Mouse (Mus musculus) MEL (cell line): Measurements from ENCODE around the gene Tdrd3.

Experiments used
- BHLHE40 ChIP-seq: IDR thresholded peaks from 2 replicates; pipeline ENCODE4 v1.6.1; 2012; ENCODE audit warnings: low read depth, mild to moderate bottlenecking, inconsistent platforms, low read length, improper control_type of control experiment, borderline replicate concordance
- CTCF ChIP-seq, 3 experiments: IDR thresholded peaks in 2 of 3; conservative IDR thresholded peaks in 1 of 3; 2 replicates each; pipeline ENCODE4 v1.5.1; 2011 to 2012; ENCODE audit warnings: low read length in 3 of 3, low read depth in 2 of 3, mild to moderate bottlenecking in 2 of 3, improper control_type of control experiment in 1 of 3, inconsistent platforms in 1 of 3, mixed read lengths in 1 of 3, moderate library complexity in 1 of 3; ENCODE audit not compliant: control insufficient read depth in 1 of 3, insufficient read depth in 1 of 3, poor library complexity in 1 of 3, severe bottlenecking in 1 of 3
- EP300 ChIP-seq, 2 experiments: IDR thresholded peaks; 2 replicates each; pipeline ENCODE4 v1.6.1; 2011; ENCODE audit warnings: improper control_type of control experiment in 2 of 2, low read length in 2 of 2, low read depth in 1 of 2, mild to moderate bottlenecking in 1 of 2
- GABPA ChIP-seq: IDR thresholded peaks from 2 replicates; pipeline ENCODE4 v1.6.1; 2012; ENCODE audit warnings: low read depth, mild to moderate bottlenecking, inconsistent platforms, low read length, improper control_type of control experiment, moderate library complexity
- MAX ChIP-seq: IDR thresholded peaks from 2 replicates; pipeline ENCODE4 v1.6.1; 2011; ENCODE audit warnings: low read length, improper control_type of control experiment
- MEF2A ChIP-seq: IDR thresholded peaks from 2 replicates; pipeline ENCODE4 v1.6.1; 2014; ENCODE audit warnings: low read depth, mild to moderate bottlenecking, inconsistent platforms, low read length, improper control_type of control experiment; ENCODE audit not compliant: poor library complexity, insufficient replicate concordance, severe bottlenecking; ENCODE audit errors: extremely low read depth
- POLR2A ChIP-seq, 2 experiments: IDR thresholded peaks; 2 replicates each; pipeline ENCODE4 v1.6.1; 2011 to 2012; ENCODE audit warnings: low read length in 2 of 2, mild to moderate bottlenecking in 2 of 2, control low read depth in 1 of 2, improper control_type of control experiment in 1 of 2, low read depth in 1 of 2, moderate library complexity in 1 of 2; ENCODE audit not compliant: control insufficient read depth in 1 of 2, insufficient read depth in 1 of 2, poor library complexity in 1 of 2
- POLR2AphosphoS2 ChIP-seq: IDR thresholded peaks from 2 replicates; pipeline ENCODE4 v1.6.1; 2011; ENCODE audit warnings: low read length, improper control_type of control experiment
- SIN3A ChIP-seq: IDR thresholded peaks from 2 replicates; pipeline ENCODE4 v1.6.1; 2012; ENCODE audit warnings: low read length, improper control_type of control experiment, inconsistent platforms
- TAL1 ChIP-seq: IDR thresholded peaks from 2 replicates; pipeline ENCODE4 v1.6.1; 2012; ENCODE audit warnings: mild to moderate bottlenecking, inconsistent platforms, low read length, moderate library complexity, mixed read lengths
- USF1 ChIP-seq: IDR thresholded peaks from 2 replicates; pipeline ENCODE4 v1.6.1; 2014; ENCODE audit warnings: low read depth, mild to moderate bottlenecking, inconsistent platforms, low read length, improper control_type of control experiment, moderate library complexity
- USF2 ChIP-seq, 2 experiments: IDR thresholded peaks; 2 replicates each; pipeline ENCODE4 v1.6.1; 2011 to 2012; ENCODE audit warnings: improper control_type of control experiment in 2 of 2, low read length in 2 of 2, borderline replicate concordance in 1 of 2, inconsistent platforms in 1 of 2, low read depth in 1 of 2, mild to moderate bottlenecking in 1 of 2; ENCODE audit not compliant: insufficient read depth in 1 of 2
- ZC3H11A ChIP-seq: IDR thresholded peaks from 2 replicates; pipeline ENCODE4 v1.6.1; 2012; ENCODE audit warnings: low read depth, mild to moderate bottlenecking, inconsistent platforms, low read length, improper control_type of control experiment
- ZKSCAN1 ChIP-seq: IDR thresholded peaks from 2 replicates; pipeline ENCODE4 v1.6.1; 2012; ENCODE audit warnings: low read depth, mild to moderate bottlenecking, inconsistent platforms, low read length, improper control_type of control experiment, moderate library complexity

GRCm38 (mm10) chr14:87427032-87427431 lies 10.6 kb downstream of the Tdrd3 start:
- TF ChIP-seq USF2 (IDR thresholded peaks at IDR 0.05; ENCODE audit: borderline replicate concordance in 1 of 2, insufficient read depth in 1 of 2, low read depth in 1 of 2, low read length in 2 of 2) (no peak), USF1 (no peak), POLR2AphosphoS2 (no peak), POLR2A (IDR thresholded peaks at IDR 0.05; ENCODE audit: control insufficient read depth in 1 of 2, insufficient read depth in 1 of 2, low read depth in 1 of 2, low read length in 2 of 2, poor library complexity in 1 of 2) (no peak), BHLHE40 (no peak), MAX (no peak), MEF2A (no peak), CTCF (IDR thresholded peaks at IDR 0.05 in 2 of 3, conservative IDR thresholded peaks at IDR 0.05 in 1 of 3; ENCODE audit: control insufficient read depth in 1 of 3, insufficient read depth in 1 of 3, low read depth in 2 of 3, low read length in 3 of 3, poor library complexity in 1 of 3, severe bottlenecking in 1 of 3) (no peak), TAL1 (no peak), EP300 (IDR thresholded peaks at IDR 0.05; ENCODE audit: low read depth in 1 of 2, low read length in 2 of 2) (no peak), GABPA (no peak), SIN3A (no peak), ZKSCAN1 (no peak), ZC3H11A (no peak)
